Mouse (Mus musculus) neural tube, embryonic 11.5 days (tissue): Measurements from ENCODE around the gene Znhit2. TPM values are rescaled to one million over a fixed set of nuclear protein-coding genes. Genes with fewer than 3 reads are reported as not detected.
A peak's percentile ranks its signal among the peaks of the same experiment; 100 is the strongest.

Experiments
- ATAC-seq: fragments of 200-750 bp; cut with Nextera tagmentation; 2 replicates; pipeline ENCODE4 v1.8.0; 2017; ENCODE audit warnings: moderate number of reproducible peaks, mild to moderate bottlenecking, moderate TSS enrichment, moderate library complexity; ENCODE audit not compliant: insufficient read depth, low FRiP score, low TSS enrichment
- DNase-seq: peaks from one replicate; pipeline ENCODE4 v3.0.0-alpha.2; 2015; ENCODE audit warnings: low spot score
- H3K27ac ChIP-seq: fragments of 300-500 bp; sonication (generic); 2 replicates; pipeline ENCODE4 v1.5.1; 2014; ENCODE audit warnings: low read depth, mild to moderate bottlenecking, low read length
- H3K27me3 ChIP-seq: fragments of 300-500 bp; sonication (generic); 2 replicates; pipeline ENCODE4 v1.6.1; 2014; ENCODE audit warnings: mild to moderate bottlenecking, low read length, mixed read lengths; ENCODE audit not compliant: control insufficient read depth, insufficient read depth
- H3K36me3 ChIP-seq: fragments of 300-500 bp; sonication (generic); 2 replicates; pipeline ENCODE4 v1.6.1; 2014; ENCODE audit warnings: mild to moderate bottlenecking, low read length, moderate library complexity, mixed read lengths; ENCODE audit not compliant: control insufficient read depth, insufficient read depth
- H3K4me1 ChIP-seq: fragments of 300-500 bp; sonication (generic); 2 replicates; pipeline ENCODE4 v1.6.1; 2014; ENCODE audit warnings: low read length, mixed read lengths; ENCODE audit not compliant: control insufficient read depth, insufficient read depth
- H3K4me2 ChIP-seq: fragments of 300-500 bp; sonication (generic); 2 replicates; pipeline ENCODE4 v1.6.1; 2014; ENCODE audit warnings: low read depth, mild to moderate bottlenecking, moderate library complexity
- H3K4me3 ChIP-seq: fragments of 300-500 bp; sonication (generic); 2 replicates; pipeline ENCODE4 v1.5.1; 2014; ENCODE audit warnings: low read depth, low read length
- H3K9ac ChIP-seq: fragments of 300-500 bp; sonication (generic); 2 replicates; pipeline ENCODE4 v1.6.1; 2014; ENCODE audit warnings: mild to moderate bottlenecking, low read length
- H3K9me3 ChIP-seq: fragments of 300-500 bp; sonication (generic); 2 replicates; pipeline ENCODE4 v1.6.1; 2016; ENCODE audit warnings: low read length; ENCODE audit not compliant: control insufficient read depth
- WGBS: fragments of 180-500 bp; shearing (Covaris S2); extraction: QIAGEN DNeasy Blood & Tissue Kit; methylation state at CpG from one replicate; pipeline ENCODE4 v1.1.7; 2014; 5-methylcytosine and 5-hydroxymethylcytosine counted together
- polyA plus RNA-seq: library from polyadenylated mRNA; unstranded; fragments of >200 nt; fragmentation: Nextera tagmentation; extraction: Ambion mirVana; gene quantifications from 2 replicates; pipeline ENCODE4 v1.2.1, GENCODE M21; 2014

Gene Znhit2
- polyA plus RNA-seq, 1 experiment from 2014 or later: 40.0 TPM

DNA sequence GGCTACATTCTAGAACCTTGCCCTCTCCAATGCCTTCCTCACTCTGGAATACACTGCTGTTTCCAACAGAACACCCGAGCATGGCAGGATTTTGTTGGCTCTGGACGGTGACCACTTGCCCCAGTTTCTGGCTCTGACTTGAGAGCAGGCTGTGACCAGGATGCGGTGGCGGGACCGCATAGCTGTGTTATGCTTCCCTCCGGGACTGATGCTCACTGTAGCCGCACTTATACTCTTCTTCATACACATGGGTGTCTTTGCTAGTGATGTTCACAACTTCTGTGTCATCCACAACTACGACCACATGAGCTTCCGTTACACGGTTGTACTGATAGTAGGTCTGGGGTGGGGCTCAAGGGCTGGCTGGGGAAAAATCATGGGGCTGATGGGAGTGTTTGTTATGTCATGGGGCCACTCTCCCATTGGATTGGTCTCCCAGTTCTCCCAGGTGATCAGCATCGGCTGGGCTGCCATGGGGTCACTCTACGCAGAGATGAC, 19.0 kb downstream of the Znhit2 start, which contains the start of gene Tmem262:
Tmem262 (plus strand) TSS at position 51 of the 498 bp plus-strand sequence.
- Histone ChIP-seq H3K9ac (no peak within 1 kb of the TSS), H3K4me1 (peaks cover 13% of the 10 kb centered on the region), H3K27me3 (no peaks in the 10 kb centered on the region), H3K4me2 (no peak within 1 kb of the TSS), H3K36me3 (peaks cover 3% of the 10 kb centered on the region), H3K4me3 (no peak within 1 kb of the TSS), H3K9me3 (no peaks in the 10 kb centered on the region), H3K27ac (no peak within 1 kb of the TSS)
- DNase-seq (no peak), ATAC-seq (no peak)
- WGBS: 92% methylated on average over 12 of the region's 12 CpGs

DNA sequence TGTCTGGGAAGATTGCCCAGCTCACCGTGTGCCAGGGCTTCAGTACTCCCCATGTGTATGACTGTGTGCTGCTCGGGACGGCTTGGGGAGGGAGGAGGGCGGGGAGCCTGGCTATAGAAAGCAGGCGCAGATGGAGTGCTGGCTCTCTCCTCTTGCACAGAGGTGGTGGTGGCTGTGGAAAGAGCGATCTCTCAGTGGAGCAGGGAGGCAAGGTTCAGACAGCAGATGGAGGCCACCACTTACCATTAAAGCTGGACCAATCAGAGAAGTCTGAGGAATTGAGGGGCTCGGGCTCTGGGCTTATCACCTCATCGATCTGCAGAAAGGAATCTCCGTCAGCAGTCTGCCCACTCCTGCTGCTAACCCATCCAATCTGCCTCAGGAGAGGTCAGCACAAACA, 21.2 kb downstream of the Znhit2 start, which contains the start of gene Gm28374:
Gm28374 (minus strand) TSS at position 101 of the 400 bp plus-strand sequence.
- ATAC-seq (no peak), DNase-seq (no peak)
- 94% methylated on average over 9 of the region's 9 CpGs for WGBS
- Histone ChIP-seq H3K36me3 (peaks cover 3% of the 10 kb centered on the region), H3K9me3 (no peaks in the 10 kb centered on the region), H3K9ac (no peak within 1 kb of the TSS), H3K4me1 (peaks cover 6% of the 10 kb centered on the region), H3K27ac (no peak within 1 kb of the TSS), H3K4me2 (no peak within 1 kb of the TSS), H3K27me3 (no peaks in the 10 kb centered on the region), H3K4me3 (no peak within 1 kb of the TSS)

DNA sequence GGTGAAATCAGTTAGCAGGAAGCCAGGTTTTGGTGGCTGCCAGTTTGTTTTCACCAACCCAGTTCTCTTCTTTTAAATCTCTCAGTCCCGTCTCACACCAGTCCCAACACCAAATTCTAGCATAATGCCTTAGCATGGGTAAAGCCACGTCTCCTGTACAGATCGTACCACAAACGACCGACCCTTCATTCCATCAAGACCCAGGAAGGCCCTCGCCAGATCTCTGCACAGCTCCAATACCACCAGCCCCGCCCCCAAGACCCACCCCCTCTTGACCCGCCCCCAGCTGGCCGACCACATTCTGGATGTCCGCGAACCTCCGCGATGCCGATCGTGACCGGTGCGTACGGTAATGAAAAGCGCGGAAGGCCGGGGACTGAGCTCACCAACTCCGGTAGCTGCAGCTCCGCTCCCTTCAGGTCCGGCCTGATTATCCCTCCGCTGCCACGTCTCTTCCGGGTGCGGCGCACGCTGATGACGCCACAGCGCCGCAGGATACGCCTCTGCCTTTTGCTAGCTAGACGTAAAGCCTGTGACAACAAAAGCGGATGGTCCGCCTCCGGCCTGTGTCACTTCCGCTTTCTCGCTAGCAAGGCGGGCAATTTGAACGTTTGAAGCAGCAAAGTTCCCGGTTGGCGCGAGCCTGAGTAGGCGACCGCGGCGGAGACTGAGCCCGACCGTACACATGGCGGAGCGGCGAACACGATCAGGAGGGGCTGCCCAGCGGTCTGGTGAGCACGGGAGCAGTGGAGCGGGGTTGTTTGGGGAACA, 23.7 kb downstream of the Znhit2 start, which contains the start of the genes Zfpl1 and Cdca5:
Zfpl1 (minus strand) TSS at position 479 of the 771 bp plus-strand sequence.
Cdca5 (plus strand) TSS at position 506 of the 771 bp plus-strand sequence.
- WGBS: under 1% methylated on average over 58 of the region's 58 CpGs
- peak within 1 kb of the TSS; percentile 72 for H3K9ac ChIP-seq
- H3K27ac ChIP-seq: no peak within 1 kb of the TSS
- H3K4me3 ChIP-seq: peak within 1 kb of the TSS; percentile 84
- ATAC-seq: peak; percentile 86
- peak within 1 kb of the TSS; percentile 90 for H3K4me2 ChIP-seq
- no peaks in the 10 kb centered on the region for H3K9me3 ChIP-seq
- peaks cover 5% of the 10 kb centered on the region for H3K36me3 ChIP-seq
- peaks cover 6% of the 10 kb centered on the region for H3K4me1 ChIP-seq
- peak; percentile 99 for DNase-seq
- no peaks in the 10 kb centered on the region for H3K27me3 ChIP-seq

DNA sequence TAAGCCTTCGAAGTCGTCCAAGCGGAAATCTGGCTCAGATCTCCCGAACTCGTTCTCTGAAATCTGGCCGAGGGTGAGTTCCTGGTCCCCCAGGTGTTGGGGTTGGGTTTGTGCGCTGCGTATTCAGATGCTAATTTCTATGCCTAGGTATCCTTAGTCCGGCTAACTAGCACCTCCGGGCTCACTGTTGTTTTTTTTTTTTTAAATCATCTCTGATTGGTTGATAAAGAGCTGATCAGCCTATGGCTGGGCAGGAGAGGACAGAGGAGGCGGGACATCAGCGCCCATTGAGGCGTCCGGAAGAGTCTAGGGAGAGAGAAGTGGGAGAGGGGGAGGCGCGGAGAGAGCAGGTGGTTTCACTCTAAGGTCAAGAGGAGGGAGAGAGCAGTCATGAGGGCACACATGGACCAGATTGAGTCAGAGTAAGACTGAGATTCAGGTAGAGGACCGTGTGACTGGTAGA, 24.5 kb downstream of the Znhit2 start:
- Histone ChIP-seq H3K27ac (no peak overlapping the region), H3K4me3 (peak overlapping the region; percentile 84), H3K36me3 (peaks cover 9% of the 10 kb centered on the region), H3K27me3 (no peaks in the 10 kb centered on the region), H3K4me1 (peaks cover 6% of the 10 kb centered on the region), H3K9ac (peak overlapping the region; percentile 53), H3K4me2 (peak overlapping the region; percentile 90), H3K9me3 (no peaks in the 10 kb centered on the region)
- peak; percentile 78 for DNase-seq
- WGBS: under 1% methylated on average over 17 of the region's 17 CpGs
- ATAC-seq: peak; percentile 78

DNA sequence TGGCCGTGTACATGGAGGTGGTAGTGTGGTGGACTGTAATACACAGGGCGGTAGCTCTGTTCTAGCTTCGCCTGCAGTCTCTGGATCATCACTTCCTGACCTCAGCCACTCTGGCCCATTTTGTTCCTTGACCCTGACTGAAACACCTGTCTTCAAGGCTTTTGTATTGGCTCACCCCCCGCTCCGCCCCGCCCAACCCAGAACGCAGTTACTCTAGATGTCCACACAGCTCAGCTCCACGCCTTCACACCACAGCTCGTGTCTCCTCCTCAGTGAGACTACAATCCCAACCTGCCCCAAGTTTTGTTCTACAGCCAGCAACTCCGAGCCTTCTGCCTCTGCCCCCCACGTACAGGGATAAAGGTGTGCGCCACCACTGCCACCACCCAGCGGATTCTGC, 27.8 kb downstream of the Znhit2 start:
- ATAC-seq (no peak), DNase-seq (no peak)
- Histone ChIP-seq H3K27ac (no peak overlapping the region), H3K9me3 (no peaks in the 10 kb centered on the region), H3K27me3 (no peaks in the 10 kb centered on the region), H3K36me3 (peaks cover 10% of the 10 kb centered on the region), H3K9ac (no peak overlapping the region), H3K4me2 (no peak overlapping the region), H3K4me3 (no peak overlapping the region), H3K4me1 (peaks cover 5% of the 10 kb centered on the region)
- WGBS: 97% methylated on average over 13 of the region's 13 CpGs

DNA sequence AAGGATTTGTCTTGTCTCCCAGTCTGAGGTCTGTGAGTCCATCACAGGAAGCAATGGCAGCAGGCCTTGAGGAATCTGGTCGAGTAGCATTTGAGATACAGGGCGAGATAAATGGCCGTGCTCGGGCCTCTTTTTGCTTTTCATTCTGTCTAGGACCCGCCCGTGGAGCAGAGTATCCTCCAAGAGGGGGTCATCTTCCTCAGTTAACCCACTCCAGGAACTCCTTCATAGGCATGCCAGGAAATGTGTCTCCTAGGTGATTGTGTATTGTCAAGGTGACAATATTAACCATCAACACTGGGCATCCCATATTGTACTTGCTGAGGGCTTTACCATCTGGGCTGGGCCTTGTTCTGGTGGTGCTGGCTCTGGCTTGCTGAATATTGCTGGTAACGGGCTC, 33.1 kb downstream of the Znhit2 start, which contains the start of gene AC131692.1:
AC131692.1 (plus strand) TSS at position 301 of the 400 bp plus-strand sequence.
- WGBS: 95% methylated on average over 7 of the region's 7 CpGs
- Histone ChIP-seq H3K4me1 (no peaks in the 10 kb centered on the region), H3K9ac (no peak within 1 kb of the TSS), H3K27ac (no peak within 1 kb of the TSS), H3K27me3 (no peaks in the 10 kb centered on the region), H3K4me2 (no peak within 1 kb of the TSS), H3K36me3 (peaks cover 12% of the 10 kb centered on the region), H3K9me3 (no peaks in the 10 kb centered on the region), H3K4me3 (no peak within 1 kb of the TSS)
- no peak for DNase-seq
- no peak for ATAC-seq

DNA sequence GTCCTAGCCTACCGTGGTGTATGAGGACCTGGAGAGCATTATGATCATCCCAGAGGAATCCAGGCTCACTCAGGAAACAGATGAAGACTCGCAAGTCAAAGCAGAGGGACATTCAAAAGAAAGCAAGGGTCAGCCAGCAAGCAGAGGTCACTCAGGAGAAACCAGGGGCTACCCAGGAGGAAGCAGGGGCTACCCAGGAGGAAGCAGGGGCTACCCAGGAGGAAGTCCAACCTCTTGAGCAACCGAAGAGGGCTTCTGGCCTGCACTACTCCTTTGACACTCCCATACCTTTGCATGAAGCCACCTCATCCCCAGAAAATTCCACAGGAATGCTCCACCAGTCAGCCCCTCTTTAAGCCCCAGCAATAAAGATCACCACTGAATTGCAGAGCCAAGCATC, 36.9 kb downstream of the Znhit2 start:
- Histone ChIP-seq H3K9ac (no peak overlapping the region), H3K9me3 (no peaks in the 10 kb centered on the region), H3K27me3 (no peaks in the 10 kb centered on the region), H3K36me3 (peaks cover 4% of the 10 kb centered on the region), H3K27ac (no peak overlapping the region), H3K4me3 (no peak overlapping the region), H3K4me2 (no peak overlapping the region), H3K4me1 (no peaks in the 10 kb centered on the region)
- no peak for DNase-seq
- 90% methylated on average over 3 of the region's 3 CpGs for whole genome bisulfite sequencing
- ATAC-seq: no peak

DNA sequence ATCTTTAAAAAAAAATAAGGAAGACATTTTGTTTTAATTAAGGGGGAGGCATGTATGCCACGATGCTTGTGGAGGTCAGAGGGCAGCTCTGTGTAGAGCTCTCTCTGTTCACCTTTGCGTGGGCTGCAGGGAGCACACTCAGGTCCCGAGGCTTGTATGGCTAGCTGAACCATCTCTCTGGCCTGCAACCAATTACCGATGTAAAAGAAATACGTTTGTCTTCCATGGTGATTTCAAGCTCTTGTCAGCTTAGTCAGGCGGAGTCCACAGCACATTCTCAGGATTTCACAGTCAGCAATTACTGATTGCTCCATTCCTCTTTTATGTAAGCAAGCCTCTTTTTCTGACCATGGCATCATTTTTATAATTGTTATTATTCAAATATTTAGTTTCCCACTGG, 40.2 kb downstream of the Znhit2 start:
- Histone ChIP-seq H3K4me3 (no peak overlapping the region), H3K27ac (no peak overlapping the region), H3K4me1 (no peaks in the 10 kb centered on the region), H3K4me2 (no peak overlapping the region), H3K36me3 (no peaks in the 10 kb centered on the region), H3K9me3 (no peaks in the 10 kb centered on the region), H3K9ac (no peak overlapping the region), H3K27me3 (no peaks in the 10 kb centered on the region)
- no peak for DNase-seq
- ATAC-seq: no peak
- 62% methylated on average over 6 of the region's 6 CpGs for WGBS
